ENCODE assay signal across 11 mouse cellular contexts in the genomic region with DNA sequence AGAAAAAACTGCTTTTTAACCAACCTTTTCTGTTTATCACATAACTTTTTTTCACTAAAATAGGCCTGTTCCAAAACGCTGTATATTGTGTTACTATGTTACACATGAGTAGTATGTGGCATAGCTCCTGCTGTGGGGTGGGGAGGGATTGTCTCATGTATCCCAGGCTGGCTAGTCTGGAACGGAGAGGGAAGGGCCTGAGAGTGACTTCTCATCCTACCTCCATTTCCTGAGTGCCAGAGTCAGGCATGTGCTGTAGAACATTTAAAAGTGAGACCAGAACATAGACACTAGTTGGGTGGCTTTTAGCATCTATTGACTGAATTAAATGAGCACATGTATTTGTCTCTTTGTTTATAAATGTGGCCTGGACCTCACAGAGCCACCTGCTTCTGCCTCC. TPM values are rescaled to one million over a fixed set of nuclear protein-coding genes. Genes with fewer than 3 reads are reported as not detected.
DNase-seq lines count a peak whose midpoint lies in the region; ATAC-seq and TF ChIP-seq lines count a peak whose summit lies in the region.
"Had no signal": no experiment of that assay in that cellular context is flagged by ENCODE, and none has a peak within 500 bp of the region (broad histone marks: within the 10 kb centered on the region; RNA-seq: fewer than 3 reads in every experiment).

No protein-coding gene starts in this region.

- TF ChIP-seq EP300 in liver, embryonic 14.5 days (IDR thresholded peaks at IDR 0.05; ENCODE audit: low read depth), result no peak

- no peak for TF ChIP-seq CTCF in gastrocnemius, adult 2 months (IDR thresholded peaks at IDR 0.05)
- no peak for TF ChIP-seq CTCF in lung, embryonic 14.5 days (IDR thresholded peaks at IDR 0.05; ENCODE audit: low read depth)
- no peak for TF ChIP-seq CTCF in liver, embryonic 14.5 days (IDR thresholded peaks at IDR 0.05; ENCODE audit: low read depth)

- peaks cover 16% of the 10 kb centered on the region for H3K4me1 ChIP-seq in lung, embryonic 14.5 days (ENCODE audit: insufficient read depth)
- H3K4me1 ChIP-seq in embryonic facial prominence, embryonic 10.5 days, result peaks cover 13% of the 10 kb centered on the region
- H3K4me1 ChIP-seq in liver, embryonic 14.5 days (replicated peaks; ENCODE audit: control insufficient read depth in 2 of 2, insufficient read depth in 2 of 2, low read length in 1 of 2), result peaks cover 13 to 18% of the 10 kb centered on the region in 2 experiments
- peaks cover 11% of the 10 kb centered on the region for H3K4me1 ChIP-seq in heart, embryonic 12.5 days (replicated peaks)

- 60% methylated on average over 2 of the region's 2 CpGs for WGBS in lung, embryonic 14.5 days
- WGBS in embryonic facial prominence, embryonic 10.5 days, result 80% methylated on average over 2 of the region's 2 CpGs
- WGBS in liver, embryonic 14.5 days (ENCODE audit: insufficient replicate concordance), result 61% methylated on average over 2 of the region's 2 CpGs
- 69% methylated on average over 2 of the region's 2 CpGs for WGBS in heart, embryonic 12.5 days

- peak overlapping the region; percentile 99; the same call in 1 of the 2 replicates for H3K27ac ChIP-seq in gastrocnemius, adult 2 months
- H3K27ac ChIP-seq in lung, embryonic 14.5 days (ENCODE audit: low read depth), result no peak overlapping the region
- no peak overlapping the region for H3K27ac ChIP-seq in embryonic facial prominence, embryonic 10.5 days (replicated peaks)
- no peak overlapping the region for H3K27ac ChIP-seq in liver, embryonic 14.5 days
- H3K27ac ChIP-seq in heart, embryonic 12.5 days (ENCODE audit: poor library complexity, severe bottlenecking), result no peak overlapping the region
- H3K27ac ChIP-seq: limb, embryonic 15.5 days had no signal

- H3K9me3 ChIP-seq in lung, embryonic 14.5 days (ENCODE audit: low read depth, low read length), result no peaks in the 10 kb centered on the region
- H3K9me3 ChIP-seq in embryonic facial prominence, embryonic 10.5 days, result no peaks in the 10 kb centered on the region
- no peaks in the 10 kb centered on the region for H3K9me3 ChIP-seq in liver, embryonic 14.5 days (ENCODE audit: control insufficient read depth, low read length)
- no peaks in the 10 kb centered on the region for H3K9me3 ChIP-seq in heart, embryonic 12.5 days (replicated peaks)
- H3K9me3 ChIP-seq: limb, embryonic 15.5 days had no signal

- peaks cover 9% of the 10 kb centered on the region for H3K36me3 ChIP-seq in lung, embryonic 14.5 days (ENCODE audit: insufficient read depth)
- H3K36me3 ChIP-seq in embryonic facial prominence, embryonic 10.5 days (replicated peaks), result peaks cover 40% of the 10 kb centered on the region
- H3K36me3 ChIP-seq in liver, embryonic 14.5 days (replicated peaks; ENCODE audit: control insufficient read depth, insufficient read depth, low read depth), result no peaks in the 10 kb centered on the region; the same call in 1 of the 2 replicates
- peaks cover 15% of the 10 kb centered on the region for H3K36me3 ChIP-seq in heart, embryonic 12.5 days

- H3K4me3 ChIP-seq in gastrocnemius, adult 2 months, result peak overlapping the region; percentile 28
- H3K4me3 ChIP-seq in lung, embryonic 14.5 days (ENCODE audit: low read depth, low read length), result no peak overlapping the region
- peak overlapping the region; percentile 90; the same call in 1 of the 2 replicates for H3K4me3 ChIP-seq in embryonic facial prominence, embryonic 10.5 days
- H3K4me3 ChIP-seq in liver, embryonic 14.5 days (ENCODE audit: insufficient read depth in 1 of 2, low read depth in 2 of 2, low read length in 2 of 2), result no peak overlapping the region
- no peak overlapping the region for H3K4me3 ChIP-seq in heart, embryonic 12.5 days

- no peak for DNase-seq in gastrocnemius, adult 2 months
- no peak for DNase-seq in gastrocnemius, postnatal 25 days
- DNase-seq in lung, embryonic 14.5 days, result no peak
- DNase-seq in lung, postnatal 4 days, result no peak
- DNase-seq in embryonic facial prominence, embryonic 10.5 days (ENCODE audit: low spot score), result no peak
- DNase-seq in liver, embryonic 14.5 days (ENCODE audit: low read depth in 3 of 3, low spot score in 3 of 3), result no peak
- DNase-seq in retina, postnatal 1 day, result no peak
- DNase-seq: adrenal gland, postnatal 10 days; thymus, postnatal 14 days had no signal

- H3K4me2 ChIP-seq in lung, embryonic 14.5 days, result peak overlapping the region; percentile 27; the same call in 1 of the 2 replicates
- H3K4me2 ChIP-seq in liver, embryonic 14.5 days (ENCODE audit: low read depth), result peak overlapping the region; percentile 11
- H3K4me2 ChIP-seq in heart, embryonic 12.5 days, result no peak overlapping the region

- no peaks in the 10 kb centered on the region for H3K27me3 ChIP-seq in lung, embryonic 14.5 days (ENCODE audit: insufficient read depth, low read length)
- no peaks in the 10 kb centered on the region for H3K27me3 ChIP-seq in embryonic facial prominence, embryonic 10.5 days (replicated peaks; ENCODE audit: low read depth, poor library complexity, severe bottlenecking)
- no peaks in the 10 kb centered on the region for H3K27me3 ChIP-seq in liver, embryonic 14.5 days (ENCODE audit: control insufficient read depth, insufficient read depth, low read length)
- H3K27me3 ChIP-seq in heart, embryonic 12.5 days (replicated peaks), result no peaks in the 10 kb centered on the region
- H3K27me3 ChIP-seq: limb, embryonic 15.5 days had no signal

- no peak for ATAC-seq in lung, embryonic 14.5 days (ENCODE audit: insufficient read depth)
- no peak for ATAC-seq in liver, embryonic 14.5 days (ENCODE audit: insufficient read depth)
- ATAC-seq in heart, embryonic 12.5 days (ENCODE audit: insufficient number of reproducible peaks, low FRiP score), result no peak

- no peak overlapping the region for H3K9ac ChIP-seq in lung, embryonic 14.5 days
- no peak overlapping the region for H3K9ac ChIP-seq in liver, embryonic 14.5 days (replicated peaks)
- no peak overlapping the region for H3K9ac ChIP-seq in heart, embryonic 12.5 days

- intact Hi-C loops in gastrocnemius, adult 2 months (cut with DNase I), result loop anchor here (5.0 kb wide), 1 partner anchor 104 kb away; the partner anchor contains the start of gene Mars2

RNA-seq across cellular contexts. Expression of gene Mob4, which starts 2.1 kb away (rescaled TPM):
- total RNA-seq in gastrocnemius, adult 2 months (2021), result 10 to 100 TPM; 34.2 to 41.9 TPM
- 10 to 100 TPM; 34.1 to 38.5 TPM for total RNA-seq in gastrocnemius, postnatal 25 days (2021)
- polyA plus RNA-seq in lung, embryonic 14.5 days (2014; fragmentation: Nextera tagmentation; extraction: Ambion mirVana), result 141 TPM in 2 replicates
- polyA plus RNA-seq in embryonic facial prominence, embryonic 10.5 days (2016; fragmentation: Nextera tagmentation; extraction: Ambion mirVana), result 129 and 137 TPM in 2 replicates
- 7.3 and 10.8 TPM in 2 replicates for polyA plus RNA-seq in liver, embryonic 14.5 days (2012; rRNA removed)
- polyA plus RNA-seq in liver, embryonic 14.5 days (2014; fragmentation: Nextera tagmentation; extraction: Ambion mirVana), result 36.0 and 38.0 TPM in 2 replicates
- 104 and 110 TPM in 2 replicates for polyA plus RNA-seq in heart, embryonic 12.5 days (2016; fragmentation: Nextera tagmentation; extraction: Ambion mirVana)

RNA-seq across cellular contexts. Expression of gene Hspd1, which starts 45.1 kb away (rescaled TPM):
- total RNA-seq in gastrocnemius, adult 2 months (2021), result 100 to 1,000 TPM; 156 to 249 TPM
- 100 to 1,000 TPM; 162 to 179 TPM for total RNA-seq in gastrocnemius, postnatal 25 days (2021)
- polyA plus RNA-seq in lung, embryonic 14.5 days (2014; fragmentation: Nextera tagmentation; extraction: Ambion mirVana), result 312 and 315 TPM in 2 replicates
- polyA plus RNA-seq in embryonic facial prominence, embryonic 10.5 days (2016; fragmentation: Nextera tagmentation; extraction: Ambion mirVana), result 604 and 644 TPM in 2 replicates
- polyA plus RNA-seq in liver, embryonic 14.5 days (2012; rRNA removed), result 73.8 and 163 TPM in 2 replicates
- polyA plus RNA-seq in liver, embryonic 14.5 days (2014; fragmentation: Nextera tagmentation; extraction: Ambion mirVana), result 241 and 264 TPM in 2 replicates
- polyA plus RNA-seq in heart, embryonic 12.5 days (2016; fragmentation: Nextera tagmentation; extraction: Ambion mirVana), result 562 and 569 TPM in 2 replicates

RNA-seq across cellular contexts. Expression of gene Hspe1, which starts 45.2 kb away (rescaled TPM):
- total RNA-seq in gastrocnemius, adult 2 months (2021), result 100 to 1,000 TPM in 1 of 2 experiments, 10 to 100 TPM in 1; 77.1 to 120 TPM
- 10 to 100 TPM; 83.7 to 88.8 TPM for total RNA-seq in gastrocnemius, postnatal 25 days (2021)
- 435 and 439 TPM in 2 replicates for polyA plus RNA-seq in lung, embryonic 14.5 days (2014; fragmentation: Nextera tagmentation; extraction: Ambion mirVana)
- 672 and 707 TPM in 2 replicates for polyA plus RNA-seq in embryonic facial prominence, embryonic 10.5 days (2016; fragmentation: Nextera tagmentation; extraction: Ambion mirVana)
- polyA plus RNA-seq in liver, embryonic 14.5 days (2012; rRNA removed), result 148 and 306 TPM in 2 replicates
- 396 and 414 TPM in 2 replicates for polyA plus RNA-seq in liver, embryonic 14.5 days (2014; fragmentation: Nextera tagmentation; extraction: Ambion mirVana)
- 427 and 428 TPM in 2 replicates for polyA plus RNA-seq in heart, embryonic 12.5 days (2016; fragmentation: Nextera tagmentation; extraction: Ambion mirVana)

Comparison
In these comparisons a context has a peak if more than half of its experiments do, and no peak if none do; other contexts are left out.
1. H3K4me3 ChIP-seq: peak in gastrocnemius, adult 2 months (single experiment) and embryonic facial prominence, embryonic 10.5 days (single experiment); none in lung, embryonic 14.5 days (single experiment), liver, embryonic 14.5 days (0 of 2) and heart, embryonic 12.5 days (single experiment).